Mouse (Mus musculus): ENCODE results near the gene Tmtc2. TPM values are rescaled to one million over a fixed set of nuclear protein-coding genes. Genes with fewer than 3 reads are reported as not detected.

The Tmtc2 gene
- total RNA-seq, 2 experiments from 2014 or later: 3.6 to 6.2 TPM

- intact Hi-C loops (cut with DNase I): no loop called here
- DNase-seq: no peak
These were observed 66.1 kb downstream of the Tmtc2 start for GRCm38 (mm10) chr10:105507982-105508786.

- intact Hi-C loops (cut with DNase I): no loop called here
- no peak for DNase-seq
These were observed 68.2 kb downstream of the Tmtc2 start for GRCm38 (mm10) chr10:105506046-105506445.

- DNase-seq: no peak
- intact Hi-C loops (cut with DNase I): no loop called here
These were observed 69.8 kb downstream of the Tmtc2 start for GRCm38 (mm10) chr10:105504472-105504871.

GRCm38 (mm10) chr10:105501736-105502135 is 72.5 kb downstream of the Tmtc2 start:
- intact Hi-C loops (cut with DNase I): loop anchor here (2.0 kb wide), 1 partner anchor 71 kb away; no protein-coding TSS in a partner anchor
- DNase-seq: no peak

DNA sequence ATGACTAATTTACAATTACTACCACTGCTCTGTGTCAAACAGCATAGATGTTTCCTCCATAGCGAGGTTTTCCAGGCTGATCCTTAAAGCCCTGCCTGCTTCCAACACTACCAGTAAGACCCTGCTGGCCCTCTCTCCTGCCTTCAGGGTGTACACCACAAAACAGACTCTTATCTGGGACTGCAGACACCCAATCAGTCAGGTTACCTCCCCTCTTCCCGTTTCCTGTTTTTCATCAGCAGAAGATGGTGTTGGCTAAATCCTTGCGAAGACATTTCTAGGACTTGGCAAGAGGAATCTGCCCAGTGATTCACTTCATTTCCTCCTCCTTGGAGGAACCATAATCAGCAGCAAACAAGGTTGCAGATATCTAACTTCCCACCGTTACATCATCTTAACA is 73.8 kb downstream of the Tmtc2 start:
- intact Hi-C loops (cut with DNase I): loop anchor here (2.0 kb wide), 1 partner anchor 72 kb away; no protein-coding TSS in a partner anchor
- DNase-seq: peak in 1 of 2 experiments; percentile 18

- intact Hi-C loops (cut with DNase I): no loop called here
- DNase-seq: no peak
These were observed 79.0 kb downstream of the Tmtc2 start for GRCm38 (mm10) chr10:105495248-105495647.

DNA sequence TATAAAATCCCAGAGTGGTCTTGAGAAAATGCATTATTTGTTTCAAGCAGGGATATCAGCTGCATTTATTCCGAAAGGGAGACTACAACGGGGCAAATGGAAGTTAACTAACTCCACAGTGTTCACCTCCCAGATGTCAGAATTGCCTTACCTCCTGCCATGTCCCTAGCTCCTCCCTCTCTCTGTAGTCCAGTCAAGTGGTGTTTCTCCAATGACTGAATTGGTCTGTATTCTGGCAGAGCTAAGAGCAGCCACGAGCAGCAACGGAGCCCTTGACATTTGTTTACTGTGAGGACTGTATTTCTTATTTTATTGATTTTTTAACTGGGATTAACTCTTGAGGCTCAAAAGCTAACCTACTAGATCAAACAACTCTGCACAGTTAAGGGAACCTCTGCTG is 81.8 kb downstream of the Tmtc2 start:
- intact Hi-C loops (cut with DNase I): no loop called here

GRCm38 (mm10) chr10:105490748-105491147 is 83.5 kb downstream of the Tmtc2 start:
- intact Hi-C loops (cut with DNase I): no loop called here
- DNase-seq: no peak

More for the DNA sequence above, 81.8 kb downstream of the Tmtc2 start:
- no peak for DNase-seq

DNA sequence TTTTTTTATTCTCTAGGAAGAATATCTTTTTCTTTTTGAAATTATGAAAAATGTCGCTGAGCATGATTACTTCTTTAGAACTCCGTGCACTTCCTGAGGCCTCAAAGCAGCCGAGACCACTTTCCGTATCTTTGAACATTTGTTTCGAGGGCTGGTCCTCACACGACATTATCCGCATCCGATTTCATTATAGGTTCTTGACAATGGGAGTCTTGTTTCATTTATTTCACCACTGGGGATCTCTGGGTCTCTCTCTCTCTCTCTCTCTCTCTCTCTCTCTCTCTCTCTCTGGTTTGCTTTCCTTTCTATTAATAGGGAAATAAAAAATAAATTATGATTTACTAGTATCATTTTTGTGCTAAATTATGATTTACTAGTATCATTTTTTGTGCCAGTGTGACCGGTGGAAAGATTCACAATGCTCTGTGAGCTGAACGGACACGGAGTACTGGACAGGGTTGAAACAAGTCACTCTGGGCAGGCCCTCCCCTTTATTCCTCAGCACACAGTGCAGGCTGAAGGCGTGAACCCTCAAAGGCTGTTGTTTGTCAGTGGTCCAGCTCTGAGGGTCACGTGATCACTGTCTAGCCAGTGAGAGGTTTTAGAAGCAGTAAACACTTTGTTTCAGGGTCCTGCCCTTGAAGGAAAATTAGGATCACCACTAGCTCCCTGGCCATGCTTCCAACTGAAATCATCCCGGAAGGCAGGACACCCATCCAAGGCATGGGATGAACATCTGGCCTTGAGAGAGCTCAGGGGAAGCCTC is 84.1 kb downstream of the Tmtc2 start:
- intact Hi-C loops (cut with DNase I): no loop called here
- DNase-seq: no peak

DNA sequence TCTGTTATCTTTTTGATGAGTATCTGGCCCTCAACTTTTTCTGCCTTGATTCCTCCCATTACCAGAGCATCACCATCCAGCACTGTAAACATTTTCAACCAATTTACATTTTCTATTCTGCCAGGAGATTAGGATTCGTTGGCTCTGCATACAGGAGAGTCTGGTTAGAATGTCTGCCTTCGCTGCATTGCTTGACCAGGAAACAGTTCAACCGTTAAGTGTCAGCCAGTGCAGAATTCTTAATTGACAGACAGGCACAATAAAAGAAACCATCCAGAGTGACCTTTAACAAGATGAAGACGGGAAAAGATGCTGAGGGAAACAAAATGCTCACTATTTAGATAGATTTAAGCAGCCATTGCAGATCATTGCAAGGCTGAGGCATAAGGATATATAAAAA is 87.3 kb downstream of the Tmtc2 start:
- intact Hi-C loops (cut with DNase I): no loop called here
- DNase-seq: no peak

GRCm38 (mm10) chr10:105484355-105485094 is 89.7 kb downstream of the Tmtc2 start:
- DNase-seq: no peak
- intact Hi-C loops (cut with DNase I): no loop called here

DNA sequence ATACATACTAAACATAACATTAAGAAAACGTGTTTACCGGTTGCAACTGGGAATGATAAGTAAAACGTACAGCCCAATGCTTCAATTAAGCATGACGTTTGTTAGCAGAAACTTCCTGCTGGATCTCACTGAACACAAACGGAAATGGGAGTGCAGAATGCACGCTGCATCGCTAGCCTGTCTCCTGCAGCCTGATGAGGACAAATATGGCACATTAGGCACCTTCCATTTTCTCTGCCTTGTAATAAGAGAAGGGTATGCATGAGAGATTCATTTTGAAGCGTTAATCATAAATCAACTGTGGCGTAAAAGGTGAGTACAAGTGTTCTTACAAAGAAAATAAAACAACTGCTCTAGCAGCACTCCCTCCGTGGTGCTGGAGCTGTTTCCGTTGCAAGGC is 94.5 kb downstream of the Tmtc2 start:
- intact Hi-C loops (cut with DNase I): no loop called here
- no peak for DNase-seq

GRCm38 (mm10) chr10:105477623-105478238 is 96.5 kb downstream of the Tmtc2 start:
- no peak for DNase-seq
- intact Hi-C loops (cut with DNase I): no loop called here

DNA sequence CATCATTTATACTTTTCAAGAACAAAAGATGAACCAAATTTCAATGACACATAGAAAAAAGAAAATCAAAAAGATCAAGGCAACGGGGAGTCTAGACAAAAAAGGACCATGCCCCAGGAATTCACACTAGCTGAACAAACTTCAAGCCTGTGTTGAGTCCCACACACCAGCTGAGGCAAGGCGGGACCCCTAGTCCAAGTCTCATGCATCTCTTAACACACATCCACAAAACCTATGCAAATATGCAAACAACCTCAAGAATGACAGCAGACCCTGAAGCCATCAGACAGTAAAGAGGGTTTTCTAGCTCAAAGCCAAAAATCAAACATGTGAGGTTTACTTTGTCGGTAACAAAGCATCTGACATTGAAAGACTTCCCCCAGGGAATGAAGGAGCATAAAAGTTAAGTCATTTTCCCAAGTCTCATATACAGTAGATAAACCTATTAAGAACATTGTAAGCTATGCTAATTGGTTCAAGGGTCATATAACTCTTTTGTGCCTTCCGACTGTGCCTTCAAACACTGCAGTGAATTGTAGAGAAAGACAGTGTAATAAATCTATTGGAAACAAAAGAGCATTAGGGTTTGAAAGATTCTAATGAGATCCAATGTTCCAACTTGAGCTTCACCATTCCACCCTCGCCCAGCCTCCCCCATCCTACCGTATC is 100.0 kb downstream of the Tmtc2 start:
- no peak for DNase-seq
- intact Hi-C loops (cut with DNase I): no loop called here

DNA sequence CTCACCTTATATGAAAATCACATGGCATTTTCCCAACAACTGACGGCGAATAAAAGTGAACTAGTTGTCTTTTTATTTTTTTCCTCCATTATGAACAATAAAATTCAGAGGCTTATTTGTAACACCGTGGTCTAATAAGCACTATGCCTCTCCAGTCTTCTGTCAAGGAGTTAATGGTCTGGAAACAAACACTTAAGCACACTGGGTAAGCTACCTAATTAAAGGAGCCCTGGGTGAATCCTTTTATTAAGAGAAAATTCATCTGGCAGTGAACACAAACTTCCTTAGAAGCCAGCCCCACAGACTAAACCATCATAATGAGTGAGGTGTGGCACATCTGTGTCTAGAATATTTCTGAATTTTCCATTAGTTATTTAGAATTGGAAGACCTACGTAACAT is 109.9 kb downstream of the Tmtc2 start:
- no peak for DNase-seq
- intact Hi-C loops (cut with DNase I): no loop called here

DNA sequence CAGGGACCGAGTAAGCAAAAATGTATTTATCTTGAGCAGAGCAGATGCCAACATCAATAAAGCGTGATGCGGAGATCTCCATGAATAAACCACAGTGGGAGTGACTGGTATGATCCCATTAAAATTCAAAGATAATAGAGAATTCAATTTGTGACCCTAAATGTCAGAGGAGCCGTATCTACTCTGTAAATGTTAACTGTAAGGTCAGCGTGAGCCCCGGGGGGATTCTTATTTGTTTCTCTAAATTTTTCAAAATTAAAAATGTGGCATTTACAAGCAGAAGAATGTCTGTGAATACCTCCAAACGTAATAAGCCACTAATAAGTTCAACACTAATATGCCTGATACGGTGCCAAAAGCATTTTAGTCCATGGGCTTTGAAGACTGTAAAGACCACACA is 120.8 kb downstream of the Tmtc2 start:
- DNase-seq: no peak
- intact Hi-C loops (cut with DNase I): no loop called here

- DNase-seq: no peak
- intact Hi-C loops (cut with DNase I): no loop called here
These were observed 127.1 kb downstream of the Tmtc2 start for GRCm38 (mm10) chr10:105447191-105447590.

DNA sequence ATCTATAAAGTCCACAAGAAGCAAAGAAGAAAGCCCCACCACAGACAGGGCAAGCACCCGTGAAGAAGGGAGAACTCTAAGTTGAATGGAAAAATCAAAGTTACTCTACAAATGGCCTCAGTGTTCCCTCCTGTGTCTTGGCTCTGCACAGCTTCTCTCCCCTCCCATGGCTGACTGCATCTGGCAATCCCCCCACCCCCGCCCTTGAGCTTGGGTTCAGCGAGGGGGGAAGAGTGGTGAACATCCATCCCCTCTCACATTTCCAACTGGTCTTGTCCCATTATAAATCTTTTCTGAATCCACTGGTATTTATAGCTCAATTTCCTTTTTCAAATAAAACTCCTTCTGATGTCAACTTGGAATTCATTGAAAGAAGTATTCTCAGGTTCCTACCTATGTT is 129.9 kb downstream of the Tmtc2 start:
- DNase-seq: no peak
- intact Hi-C loops (cut with DNase I): no loop called here

DNA sequence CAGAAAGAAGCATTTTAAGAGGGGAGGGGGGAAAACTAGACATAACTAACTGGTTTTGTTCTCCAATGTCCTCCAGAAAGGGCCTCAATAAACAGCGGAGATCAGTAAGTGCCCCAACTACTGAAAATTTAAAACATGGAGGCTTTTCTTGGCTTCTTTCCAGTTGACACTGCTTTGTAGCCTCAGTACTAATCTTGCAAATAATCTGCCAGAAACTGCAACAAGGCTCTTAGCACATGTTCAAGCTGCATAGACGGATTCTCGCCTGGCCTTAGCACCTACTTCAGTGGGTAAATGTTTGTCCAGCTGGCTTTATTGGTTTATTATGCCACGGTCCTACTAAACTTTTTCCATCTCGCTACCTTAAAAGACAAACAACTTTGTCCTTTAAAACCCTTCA is 139.4 kb downstream of the Tmtc2 start:
- intact Hi-C loops (cut with DNase I): no loop called here
- no peak for DNase-seq

GRCm38 (mm10) chr10:105430885-105431284 is 143.4 kb downstream of the Tmtc2 start:
- DNase-seq: no peak
- intact Hi-C loops (cut with DNase I): no loop called here

All from heart, postnatal 36 days (tissue).